Mouse (Mus musculus) forebrain, embryonic 16.5 days (tissue): ENCODE results near the gene Nfat5. TPM values are rescaled to one million over a fixed set of nuclear protein-coding genes. Genes with fewer than 3 reads are reported as not detected.

Source experiments
- ATAC-seq: fragments of 200-750 bp; cut with Nextera tagmentation; 2 replicates; pipeline ENCODE4 v1.8.0; 2017; ENCODE audit warnings: mild to moderate bottlenecking, moderate library complexity
- H3K27ac ChIP-seq: fragments of 300-500 bp; sonication (generic); 2 replicates; pipeline ENCODE4 v1.5.1; 2014; ENCODE audit warnings: low read length, control low read depth
- H3K27me3 ChIP-seq: fragments of 300-500 bp; sonication (generic); replicated peaks from 2 replicates; pipeline ENCODE4 v1.6.1; 2014; ENCODE audit warnings: low read length; ENCODE audit not compliant: control insufficient read depth, insufficient read depth
- H3K36me3 ChIP-seq: fragments of 300-500 bp; sonication (generic); 2 replicates; pipeline ENCODE4 v1.6.1; 2014; ENCODE audit not compliant: control insufficient read depth, insufficient read depth
- H3K4me1 ChIP-seq: fragments of 300-500 bp; sonication (generic); replicated peaks from 2 replicates; pipeline ENCODE4 v1.6.1; 2014; ENCODE audit warnings: low read length; ENCODE audit not compliant: control insufficient read depth, insufficient read depth
- H3K4me2 ChIP-seq: fragments of 300-500 bp; sonication (generic); 2 replicates; pipeline ENCODE4 v1.6.1; 2014; ENCODE audit warnings: mild to moderate bottlenecking, low read length, control low read depth
- H3K4me3 ChIP-seq: fragments of 300-500 bp; sonication (generic); replicated peaks from 2 replicates; pipeline ENCODE4 v1.5.1; 2014; ENCODE audit warnings: mild to moderate bottlenecking, low read length, control low read depth
- H3K9ac ChIP-seq: fragments of 300-500 bp; sonication (generic); replicated peaks from 2 replicates; pipeline ENCODE4 v1.6.1; 2014; ENCODE audit warnings: low read depth, low read length, control low read depth
- H3K9me3 ChIP-seq: fragments of 300-500 bp; sonication (generic); 2 replicates; pipeline ENCODE4 v1.6.1; 2016; ENCODE audit warnings: low read length; ENCODE audit not compliant: control insufficient read depth
- WGBS: fragments of 180-500 bp; shearing (Covaris S2); extraction: QIAGEN DNeasy Blood & Tissue Kit; methylation state at CpG from one replicate; pipeline ENCODE4 v1.1.7; 2014; 5-methylcytosine and 5-hydroxymethylcytosine counted together
- polyA plus RNA-seq: library from polyadenylated mRNA; unstranded; fragments of >200 nt; fragmentation: Nextera tagmentation; extraction: Ambion mirVana; gene quantifications from 2 replicates; pipeline ENCODE4 v1.2.1, GENCODE M21; 2015

Gene Nfat5
- polyA plus RNA-seq, 1 experiment from 2014 or later, result 11.8 TPM

DNA sequence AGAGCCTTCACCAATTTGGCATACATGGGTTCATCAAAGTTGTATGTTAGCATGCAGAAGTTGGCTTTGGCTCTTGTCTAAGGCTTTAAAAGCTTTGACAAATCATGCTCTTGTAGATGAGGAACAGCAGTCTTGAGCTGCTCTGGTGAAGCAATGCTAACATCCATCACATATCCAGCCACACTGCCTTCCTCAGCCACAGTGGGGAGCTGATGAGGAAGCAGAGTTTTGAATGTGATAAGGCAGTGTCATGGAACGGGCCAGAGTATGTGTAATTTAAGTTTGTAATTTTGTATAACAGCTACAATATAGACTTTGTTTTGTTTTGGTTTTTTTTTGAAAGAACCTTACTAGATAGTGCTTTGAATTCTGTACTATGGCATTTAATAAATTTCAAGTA lies 36.3 kb downstream of the Nfat5 start:
- Histone ChIP-seq H3K9me3 (no peaks in the 10 kb centered on the region), H3K4me3 (no peak overlapping the region), H3K27ac (no peak overlapping the region), H3K4me1 (no peaks in the 10 kb centered on the region), H3K36me3 (no peaks in the 10 kb centered on the region), H3K9ac (no peak overlapping the region), H3K27me3 (no peaks in the 10 kb centered on the region), H3K4me2 (no peak overlapping the region)
- 81% methylated on average over 1 of the region's 1 CpGs for WGBS
- no peak for ATAC-seq

DNA sequence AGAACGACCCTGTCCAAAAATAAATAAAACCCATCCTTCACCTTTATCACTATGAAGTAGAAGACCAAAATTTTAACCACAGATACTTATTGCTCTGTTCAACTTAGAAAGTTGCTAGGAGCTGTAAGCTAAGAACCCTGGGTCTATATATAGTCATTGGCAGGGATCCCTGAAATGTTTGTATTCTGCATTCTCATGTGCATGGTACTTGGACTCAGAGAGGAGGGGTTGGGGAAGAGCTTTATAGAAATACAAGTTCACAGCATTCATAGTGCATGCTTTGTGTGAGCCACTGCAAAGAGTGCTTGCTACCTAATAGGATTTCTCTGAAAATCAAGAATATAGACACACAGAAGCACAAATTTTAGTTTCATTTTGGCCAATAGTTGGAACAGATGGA lies 43.2 kb downstream of the Nfat5 start:
- no peak overlapping the region for H3K27ac ChIP-seq
- H3K9me3 ChIP-seq, result no peaks in the 10 kb centered on the region
- WGBS, result 91% methylated on average over 1 of the region's 1 CpGs
- no peaks in the 10 kb centered on the region for H3K36me3 ChIP-seq
- H3K9ac ChIP-seq, result no peak overlapping the region
- H3K4me3 ChIP-seq, result no peak overlapping the region
- ATAC-seq, result no peak
- H3K27me3 ChIP-seq, result no peaks in the 10 kb centered on the region
- no peak overlapping the region for H3K4me2 ChIP-seq
- no peaks in the 10 kb centered on the region for H3K4me1 ChIP-seq

DNA sequence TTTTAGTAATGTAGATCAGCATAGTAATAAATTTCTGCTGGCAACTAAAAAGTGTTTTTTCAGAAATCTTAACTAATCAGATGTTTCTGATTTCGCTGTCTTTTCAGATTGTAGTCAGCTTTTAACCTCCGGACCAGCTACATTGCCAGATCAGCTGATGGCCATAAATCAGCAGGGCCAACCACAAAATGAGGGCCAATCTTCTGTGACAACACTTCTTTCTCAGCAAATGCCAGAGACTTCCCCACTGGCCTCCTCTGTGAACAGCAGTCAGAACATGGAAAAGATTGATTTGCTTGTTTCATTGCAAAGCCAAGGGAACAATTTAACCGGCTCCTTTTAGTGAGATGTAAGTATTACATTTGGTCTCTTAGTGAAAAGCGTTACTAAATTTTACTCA lies 77.0 kb downstream of the Nfat5 start:
- no peaks in the 10 kb centered on the region for H3K9me3 ChIP-seq
- no peak overlapping the region for H3K4me2 ChIP-seq
- peaks cover 27% of the 10 kb centered on the region for H3K36me3 ChIP-seq
- no peak overlapping the region for H3K27ac ChIP-seq
- H3K9ac ChIP-seq, result no peak overlapping the region
- H3K27me3 ChIP-seq, result no peaks in the 10 kb centered on the region
- no peak for ATAC-seq
- H3K4me3 ChIP-seq, result no peak overlapping the region
- 94% methylated on average over 4 of the region's 4 CpGs for WGBS
- H3K4me1 ChIP-seq, result no peaks in the 10 kb centered on the region

DNA sequence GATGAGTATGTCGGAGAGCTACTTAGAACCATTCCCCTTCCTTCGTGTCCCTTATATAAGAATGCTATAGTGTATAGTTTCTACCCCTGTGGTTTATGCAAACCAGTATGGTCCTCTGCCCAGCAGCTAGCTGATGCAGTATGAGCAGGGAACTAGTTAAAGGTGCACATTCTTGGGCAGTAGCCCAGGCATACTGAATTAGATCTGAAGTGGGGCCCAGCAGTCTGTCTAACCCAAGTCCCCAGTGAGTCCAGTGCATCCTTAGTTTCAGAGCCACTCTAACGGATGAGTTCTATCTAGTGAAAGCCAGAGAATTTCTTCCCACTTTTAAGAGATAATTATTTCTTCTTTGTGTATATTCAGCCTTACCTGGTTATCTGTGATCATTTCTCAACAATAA lies 84.1 kb downstream of the Nfat5 start:
- Histone ChIP-seq H3K4me2 (no peak overlapping the region), H3K9me3 (no peaks in the 10 kb centered on the region), H3K4me3 (no peak overlapping the region), H3K36me3 (peaks cover under 1% of the 10 kb centered on the region; the same call in 1 of the 2 replicates), H3K27ac (no peak overlapping the region), H3K9ac (no peak overlapping the region), H3K4me1 (no peaks in the 10 kb centered on the region), H3K27me3 (no peaks in the 10 kb centered on the region)
- WGBS, result 90% methylated on average over 3 of the region's 3 CpGs
- no peak for ATAC-seq

DNA sequence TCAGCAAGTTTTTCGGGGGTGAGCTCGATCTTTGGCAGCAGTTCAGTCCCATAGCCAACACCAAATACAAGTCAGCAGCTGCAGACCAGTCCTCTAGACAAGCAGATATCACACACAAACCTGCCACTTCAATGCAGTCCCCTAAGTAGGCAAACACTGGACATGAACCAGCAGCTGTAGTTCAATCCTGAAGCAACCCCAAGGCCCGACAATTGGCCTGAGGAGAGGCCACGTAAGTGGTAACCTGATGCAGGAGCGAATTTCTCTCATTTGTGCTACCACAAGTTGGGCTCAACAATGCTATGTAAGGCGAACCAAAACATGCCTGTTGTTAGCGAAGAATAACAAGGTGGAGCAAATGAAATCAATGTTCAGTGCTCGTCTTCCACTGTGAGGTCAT lies 87.5 kb downstream of the Nfat5 start:
- no peaks in the 10 kb centered on the region for H3K9me3 ChIP-seq
- 94% methylated on average over 8 of the region's 8 CpGs for WGBS
- H3K4me2 ChIP-seq, result no peak overlapping the region
- H3K27me3 ChIP-seq, result no peaks in the 10 kb centered on the region
- H3K9ac ChIP-seq, result no peak overlapping the region
- H3K4me3 ChIP-seq, result no peak overlapping the region
- H3K4me1 ChIP-seq, result no peaks in the 10 kb centered on the region
- ATAC-seq, result no peak
- no peaks in the 10 kb centered on the region; the same call in 1 of the 2 replicates for H3K36me3 ChIP-seq
- H3K27ac ChIP-seq, result no peak overlapping the region

DNA sequence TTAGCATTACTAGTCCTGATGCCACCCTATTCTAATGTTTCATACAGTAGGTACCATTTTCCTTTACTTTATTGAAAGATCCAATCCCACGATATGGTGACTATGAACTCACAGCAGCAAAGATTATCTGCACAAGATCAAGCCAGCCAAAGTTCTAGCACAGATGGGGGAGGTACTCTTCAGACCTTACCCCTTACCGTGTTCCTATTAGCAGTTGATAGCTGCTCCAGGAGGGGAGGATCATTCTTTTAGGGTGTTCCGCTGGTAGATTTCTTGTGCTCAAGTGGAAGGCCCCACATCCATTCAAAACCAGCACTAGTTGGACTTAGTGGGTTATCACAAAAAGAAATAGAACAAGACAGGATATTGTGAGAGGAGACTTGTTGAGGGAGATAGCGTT lies 88.4 kb downstream of the Nfat5 start:
- no peak overlapping the region for H3K4me3 ChIP-seq
- 94% methylated on average over 4 of the region's 4 CpGs for WGBS
- no peaks in the 10 kb centered on the region for H3K27me3 ChIP-seq
- no peaks in the 10 kb centered on the region for H3K4me1 ChIP-seq
- no peaks in the 10 kb centered on the region; the same call in 1 of the 2 replicates for H3K36me3 ChIP-seq
- no peak overlapping the region for H3K9ac ChIP-seq
- H3K4me2 ChIP-seq, result no peak overlapping the region
- ATAC-seq, result no peak
- no peaks in the 10 kb centered on the region for H3K9me3 ChIP-seq
- H3K27ac ChIP-seq, result no peak overlapping the region

DNA sequence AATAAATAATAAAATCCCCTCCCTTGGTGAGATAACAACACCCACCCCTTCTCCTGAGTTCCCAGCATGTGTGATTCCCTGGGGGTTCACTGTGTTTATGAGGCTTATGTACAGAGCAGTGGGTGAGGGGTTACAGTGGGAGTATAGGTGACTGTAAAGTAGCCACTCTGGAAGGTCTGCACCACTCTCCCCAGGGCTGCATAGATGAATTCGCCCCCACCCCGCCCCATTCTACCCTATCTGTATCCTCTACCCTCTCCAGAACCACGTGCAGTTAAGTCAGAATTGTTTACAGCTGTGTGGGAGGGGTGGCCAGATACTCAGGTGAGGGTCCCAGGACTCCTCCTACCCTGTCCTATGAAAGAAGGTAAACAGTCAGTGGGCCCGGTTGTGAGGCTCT lies 89.6 kb downstream of the Nfat5 start:
- Histone ChIP-seq H3K27me3 (no peaks in the 10 kb centered on the region), H3K9ac (no peak overlapping the region), H3K9me3 (no peaks in the 10 kb centered on the region), H3K4me2 (no peak overlapping the region), H3K4me1 (no peaks in the 10 kb centered on the region), H3K36me3 (no peaks in the 10 kb centered on the region; the same call in 1 of the 2 replicates), H3K4me3 (no peak overlapping the region), H3K27ac (no peak overlapping the region)
- ATAC-seq, result no peak
- WGBS, result 77% methylated on average over 4 of the region's 4 CpGs

DNA sequence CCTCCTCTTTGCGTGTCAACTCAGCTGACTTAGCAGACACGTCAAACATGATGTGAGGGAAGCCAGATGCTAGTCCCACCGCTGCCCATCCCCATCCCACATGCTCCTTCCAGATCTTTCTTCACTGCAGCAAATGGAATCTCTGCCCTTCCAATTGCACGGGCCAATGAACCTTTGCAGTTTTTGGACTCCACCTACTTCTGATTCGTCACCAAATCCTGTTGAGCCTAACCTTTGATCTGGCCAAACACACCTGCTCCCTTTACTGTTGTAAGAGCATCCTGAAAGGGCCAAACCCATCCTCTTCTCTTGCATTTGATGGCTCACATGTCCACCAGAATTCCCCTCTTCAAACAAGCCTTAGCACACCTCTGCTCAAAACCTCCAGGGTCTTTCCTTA lies 91.4 kb downstream of the Nfat5 start:
- H3K27ac ChIP-seq, result no peak overlapping the region
- no peaks in the 10 kb centered on the region for H3K27me3 ChIP-seq
- no peak overlapping the region for H3K9ac ChIP-seq
- no peak overlapping the region for H3K4me2 ChIP-seq
- no peaks in the 10 kb centered on the region for H3K36me3 ChIP-seq
- H3K4me3 ChIP-seq, result no peak overlapping the region
- H3K4me1 ChIP-seq, result peaks cover 6% of the 10 kb centered on the region
- no peaks in the 10 kb centered on the region for H3K9me3 ChIP-seq
- ATAC-seq, result no peak
- WGBS, result 64% methylated on average over 5 of the region's 5 CpGs

DNA sequence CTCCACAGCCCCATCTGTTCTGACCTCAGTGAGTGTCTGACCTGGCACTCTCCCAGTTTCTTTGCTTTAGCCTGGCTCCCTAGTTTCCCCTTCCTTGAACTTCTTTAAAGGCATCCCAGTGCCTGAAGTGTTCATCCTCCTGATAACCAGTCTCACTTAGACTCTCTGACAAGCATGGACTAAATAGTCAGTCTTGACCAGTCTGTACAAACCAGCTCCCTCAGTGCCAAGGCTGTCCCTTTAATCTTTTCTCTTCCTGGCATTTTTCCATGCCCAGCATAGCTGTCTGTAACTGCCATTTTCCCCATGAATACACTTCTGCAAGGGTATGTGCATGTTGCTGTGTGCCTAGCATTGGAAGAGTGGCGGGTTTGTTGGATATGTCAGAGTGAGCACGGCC lies 91.8 kb downstream of the Nfat5 start:
- Histone ChIP-seq H3K9me3 (no peaks in the 10 kb centered on the region), H3K4me2 (no peak overlapping the region), H3K4me3 (no peak overlapping the region), H3K4me1 (peaks cover 10% of the 10 kb centered on the region), H3K9ac (no peak overlapping the region), H3K27ac (no peak overlapping the region), H3K27me3 (no peaks in the 10 kb centered on the region), H3K36me3 (no peaks in the 10 kb centered on the region)
- WGBS, result 58% methylated on average over 2 of the region's 2 CpGs
- ATAC-seq, result no peak

DNA sequence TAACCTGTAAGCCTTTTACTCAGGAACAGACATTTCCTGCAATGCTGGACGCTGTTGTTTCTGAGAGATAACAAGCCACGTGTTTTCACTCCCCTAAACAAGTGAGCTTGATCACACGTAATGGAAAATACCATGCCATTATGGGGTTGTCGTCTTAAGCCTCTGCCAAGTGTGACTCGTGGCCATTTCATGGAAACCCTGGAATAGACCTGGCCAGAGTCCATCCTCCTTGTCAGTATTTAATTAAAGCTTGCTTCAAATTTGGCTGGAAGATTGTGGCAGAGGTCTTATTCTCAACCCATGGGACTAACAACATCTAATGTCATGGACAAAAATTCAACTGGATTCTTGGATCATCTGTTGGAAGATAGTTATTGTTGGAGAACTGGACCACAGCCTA lies 92.9 kb downstream of the Nfat5 start:
- no peak overlapping the region for H3K9ac ChIP-seq
- H3K4me3 ChIP-seq, result no peak overlapping the region
- WGBS, result 30% methylated on average over 5 of the region's 5 CpGs
- ATAC-seq, result no peak
- H3K4me2 ChIP-seq, result no peak overlapping the region
- H3K27ac ChIP-seq, result no peak overlapping the region
- no peaks in the 10 kb centered on the region for H3K9me3 ChIP-seq
- peaks cover 10% of the 10 kb centered on the region for H3K4me1 ChIP-seq
- H3K27me3 ChIP-seq, result 0 out of 2 replicates have a peak, but pooled peaks cover 5% of the 10 kb centered on the region
- H3K36me3 ChIP-seq, result no peaks in the 10 kb centered on the region
